Mouse (Mus musculus) small intestine, adult 2 months (tissue): ENCODE measurements around the gene Mlana. TPM values are rescaled to one million over a fixed set of nuclear protein-coding genes. Genes with fewer than 3 reads are reported as not detected.
A peak's percentile ranks its signal among the peaks of the same experiment; 100 is the strongest.

Experiments
- H3K27ac ChIP-seq: fragments of 200-500 bp; 2 replicates; pipeline ENCODE4 v1.5.1; 2012; ENCODE audit warnings: low read depth, low read length, control low read depth, inconsistent platforms; ENCODE audit not compliant: insufficient read depth
- H3K27me3 ChIP-seq: fragments of 200-500 bp; 2 replicates; pipeline ENCODE4 v1.6.1; 2012; ENCODE audit warnings: mild to moderate bottlenecking, moderate library complexity, low read length, inconsistent platforms; ENCODE audit not compliant: control insufficient read depth, insufficient read depth
- H3K36me3 ChIP-seq: fragments of 200-500 bp; 2 replicates; pipeline ENCODE4 v1.6.1; 2012; ENCODE audit warnings: mild to moderate bottlenecking, low read length, control low read depth, inconsistent platforms; ENCODE audit not compliant: control insufficient read depth, insufficient read depth
- H3K4me1 ChIP-seq: fragments of 200-500 bp; 2 replicates; pipeline ENCODE4 v1.6.1; 2012; ENCODE audit warnings: low read length, inconsistent platforms, mixed read lengths; ENCODE audit not compliant: control insufficient read depth, insufficient read depth, insufficient read length
- H3K4me3 ChIP-seq: fragments of 200-500 bp; 2 replicates; pipeline ENCODE4 v1.5.1; 2012; ENCODE audit warnings: low read depth, mild to moderate bottlenecking, control low read depth, inconsistent platforms, low read length, moderate library complexity
- CTCF ChIP-seq: fragments of 200-500 bp; IDR thresholded peaks from 2 replicates; pipeline ENCODE4 v1.5.1; 2012; ENCODE audit warnings: low read depth, mild to moderate bottlenecking, control low read depth, inconsistent platforms, low read length, moderate library complexity, mixed read lengths; ENCODE audit not compliant: insufficient replicate concordance, insufficient read length; ENCODE audit errors: extremely low read depth
- POLR2A ChIP-seq: fragments of 200-500 bp; IDR thresholded peaks from 2 replicates; pipeline ENCODE4 v1.6.1; 2012; ENCODE audit warnings: low read depth, mild to moderate bottlenecking, control low read depth, inconsistent platforms, low read length, moderate library complexity
- WGBS: fragments of 180-500 bp; shearing (Covaris S2); methylation state at CpG from one replicate; pipeline ENCODE4 v1.1.7; 2018; 5-methylcytosine and 5-hydroxymethylcytosine counted together
- polyA plus RNA-seq: library from polyadenylated mRNA; depleted of rRNA; stranded (reverse); fragments of >200 nt; gene quantifications from 2 replicates; pipeline ENCODE4 v1.2.3, GENCODE M21; 2012

Gene Mlana
- polyA plus RNA-seq, 1 experiment = not detected

- no peak overlapping the region for H3K4me3 ChIP-seq
- WGBS = 63% methylated on average over 3 of the region's 3 CpGs
- H3K36me3 ChIP-seq = no peaks in the 10 kb centered on the region
- H3K4me1 ChIP-seq = 0 out of 2 replicates have a peak, but pooled peaks cover 1% of the 10 kb centered on the region
- H3K27ac ChIP-seq = no peak overlapping the region
- TF ChIP-seq POLR2A (no peak), CTCF (no peak)
- H3K27me3 ChIP-seq = no peaks in the 10 kb centered on the region
Measured at GRCm38 (mm10) chr19:29709461-29709860, 11.8 kb downstream of the Mlana start.

GRCm38 (mm10) chr19:29713451-29713850 is 15.8 kb downstream of the Mlana start:
- 89% methylated on average over 4 of the region's 4 CpGs for WGBS
- no peak for TF ChIP-seq CTCF
- TF ChIP-seq POLR2A = no peak
- Histone ChIP-seq H3K36me3 (peaks cover 13% of the 10 kb centered on the region), H3K27me3 (no peaks in the 10 kb centered on the region), H3K27ac (no peak overlapping the region), H3K4me1 (peaks cover 13% of the 10 kb centered on the region; the same call in 1 of the 2 replicates), H3K4me3 (no peak overlapping the region)

GRCm38 (mm10) chr19:29717854-29718253 is 20.2 kb downstream of the Mlana start:
- Histone ChIP-seq H3K27me3 (no peaks in the 10 kb centered on the region), H3K36me3 (peaks cover 22% of the 10 kb centered on the region), H3K4me1 (peaks cover 15% of the 10 kb centered on the region; the same call in 1 of the 2 replicates), H3K27ac (no peak overlapping the region), H3K4me3 (no peak overlapping the region)
- WGBS = 56% methylated on average over 3 of the region's 3 CpGs
- TF ChIP-seq CTCF = no peak
- no peak for TF ChIP-seq POLR2A

- TF ChIP-seq POLR2A (no peak), CTCF (no peak)
- WGBS = 73% methylated on average over 3 of the region's 3 CpGs
Measured at GRCm38 (mm10) chr19:29718476-29718875, 20.9 kb downstream of the Mlana start.

GRCm38 (mm10) chr19:29735421-29735820 is 37.8 kb downstream of the Mlana start:
- H3K36me3 ChIP-seq = no peaks in the 10 kb centered on the region; the same call in 1 of the 2 replicates
- no peak overlapping the region for H3K27ac ChIP-seq
- 94% methylated on average over 3 of the region's 3 CpGs for WGBS
- no peak for TF ChIP-seq POLR2A
- H3K27me3 ChIP-seq = no peaks in the 10 kb centered on the region
- no peaks in the 10 kb centered on the region for H3K4me1 ChIP-seq
- no peak overlapping the region for H3K4me3 ChIP-seq

More at GRCm38 (mm10) chr19:29718476-29718875, 20.9 kb downstream of the Mlana start:
- H3K4me1 ChIP-seq = peaks cover 15% of the 10 kb centered on the region; the same call in 1 of the 2 replicates
- H3K27ac ChIP-seq = no peak overlapping the region
- H3K27me3 ChIP-seq = no peaks in the 10 kb centered on the region
- peaks cover 25% of the 10 kb centered on the region for H3K36me3 ChIP-seq
- no peak overlapping the region for H3K4me3 ChIP-seq

- Histone ChIP-seq H3K27ac (no peak overlapping the region), H3K27me3 (no peaks in the 10 kb centered on the region), H3K36me3 (no peaks in the 10 kb centered on the region; the same call in 1 of the 2 replicates), H3K4me3 (no peak overlapping the region), H3K4me1 (no peaks in the 10 kb centered on the region)
- no peak for TF ChIP-seq POLR2A
- peak; percentile 41; the same call in 1 of the 2 replicates for TF ChIP-seq CTCF
- 91% methylated on average over 2 of the region's 2 CpGs for WGBS
Measured at GRCm38 (mm10) chr19:29739608-29740007, 42.0 kb downstream of the Mlana start.

- Histone ChIP-seq H3K27ac (no peak overlapping the region), H3K4me1 (no peaks in the 10 kb centered on the region), H3K27me3 (no peaks in the 10 kb centered on the region), H3K36me3 (no peaks in the 10 kb centered on the region; the same call in 1 of the 2 replicates), H3K4me3 (no peak overlapping the region)
- WGBS = 31% methylated on average over 1 of the region's 1 CpGs
- TF ChIP-seq POLR2A (no peak), CTCF (no peak)
Measured at GRCm38 (mm10) chr19:29740661-29741060, 43.0 kb downstream of the Mlana start.
